Mouse (Mus musculus) kidney, adult 2 months (tissue): ENCODE data around the gene Lrig2.

Experiments
- CTCF ChIP-seq: fragments of 200-500 bp; conservative IDR thresholded peaks from 2 replicates; pipeline ENCODE4 v1.5.1; 2011; ENCODE audit warnings: low read depth, mild to moderate bottlenecking, control low read depth, low read length, moderate library complexity, mixed read lengths; ENCODE audit not compliant: insufficient read depth, insufficient read length
- POLR2A ChIP-seq: fragments of 200-500 bp; IDR thresholded peaks from one replicate; pipeline ENCODE4 v1.6.1; 2011; ENCODE audit warnings: low read depth, low read length, control low read depth

GRCm38 (mm10) chr3:104358747-104359146 is 153.0 kb downstream of the Lrig2 start:
- TF ChIP-seq POLR2A (no peak), CTCF (no peak)
